In genomic region chr8:11947766-11948165, GRCm38 (mm10) we compare ENCODE assay signal across 16 mouse cellular contexts.
"Had no signal": no experiment of that assay in that cellular context is flagged by ENCODE, and none has a peak within 500 bp of the region (broad histone marks: within the 10 kb centered on the region; RNA-seq: fewer than 3 reads in every experiment).

No protein-coding gene starts in this region.

- ATAC-seq: forebrain, embryonic 16.5 days; hindbrain, embryonic 16.5 days; inflammation-experienced regulatory T-cells, adult 6 months; intestine, embryonic 15.5 days; intestine, postnatal 0 days had no signal

- DNase-seq: gastrocnemius, adult 2 months; gastrocnemius, postnatal 10 days; gastrocnemius, postnatal 25 days; heart, postnatal 4 days; kidney, adult 18-20 months; kidney, adult 8-10 months; kidney, postnatal 10 days; kidney, postnatal 4 days; layer of hippocampus, adult 9-11 months; layer of hippocampus, postnatal 36 days; left cerebral cortex, postnatal 4 days had no signal
